Mouse (Mus musculus): Measurements from ENCODE around the gene Pgf.
"Not testable (repeated sequence)": the region's sequence is repeated elsewhere in the genome, so short reads cannot be mapped to it uniquely, and the experiment has no call there.

The Pgf gene

DNA sequence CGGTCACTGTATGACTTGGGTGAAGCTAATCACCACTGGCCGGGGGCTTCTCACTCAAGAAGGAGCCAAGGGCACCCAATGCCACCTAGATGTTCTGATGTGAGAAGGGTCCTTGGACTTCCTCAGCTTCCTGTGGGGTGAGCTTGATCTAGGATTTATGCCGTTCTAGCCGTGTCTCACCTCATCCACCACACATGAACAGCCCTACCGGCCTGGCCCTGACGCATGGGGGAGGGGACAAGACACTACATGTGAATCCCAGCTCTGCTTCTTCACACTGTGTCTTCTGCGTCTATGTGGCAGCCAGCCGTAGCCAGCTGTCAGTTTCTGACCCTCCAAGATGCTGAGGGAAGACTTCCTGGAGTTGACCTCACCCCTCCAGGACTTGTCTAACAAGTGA, 18.8 kb downstream of the Pgf start:
- no peak for DNase-seq (ENCODE audit: inconsistent ontology term)

DNA sequence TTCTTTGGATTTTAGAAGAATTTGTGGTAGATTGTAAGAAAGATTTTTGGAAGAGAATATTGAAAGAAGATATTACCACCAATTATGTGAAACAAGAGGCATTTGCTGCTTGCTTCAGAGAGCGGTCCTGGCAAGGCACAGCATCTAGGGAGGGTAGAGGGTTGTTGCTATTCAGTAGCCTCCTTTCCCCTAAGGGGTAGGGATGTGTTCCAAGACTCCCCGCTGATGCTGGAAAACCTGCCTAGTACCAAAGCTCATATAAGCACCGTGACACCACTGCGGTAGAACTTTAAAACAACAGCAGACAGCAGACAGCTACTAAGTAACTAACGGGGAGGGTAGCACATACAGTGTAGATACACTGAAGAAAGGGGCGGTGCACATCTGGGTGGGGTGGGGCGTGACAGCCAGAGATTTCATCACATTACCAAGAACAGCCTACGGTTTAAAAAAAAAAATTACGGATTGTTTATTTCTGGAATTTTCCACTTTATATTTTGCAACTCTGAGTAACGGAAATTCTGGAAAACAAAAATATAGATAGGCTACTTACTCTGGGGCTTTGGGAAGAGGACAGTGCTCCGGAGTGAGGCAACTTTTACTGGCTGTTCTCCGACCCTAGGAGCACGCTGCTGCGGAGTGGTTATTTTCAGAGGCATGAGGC, 19.7 kb downstream of the Pgf start:
- no peak for DNase-seq (ENCODE audit: inconsistent ontology term)

DNA sequence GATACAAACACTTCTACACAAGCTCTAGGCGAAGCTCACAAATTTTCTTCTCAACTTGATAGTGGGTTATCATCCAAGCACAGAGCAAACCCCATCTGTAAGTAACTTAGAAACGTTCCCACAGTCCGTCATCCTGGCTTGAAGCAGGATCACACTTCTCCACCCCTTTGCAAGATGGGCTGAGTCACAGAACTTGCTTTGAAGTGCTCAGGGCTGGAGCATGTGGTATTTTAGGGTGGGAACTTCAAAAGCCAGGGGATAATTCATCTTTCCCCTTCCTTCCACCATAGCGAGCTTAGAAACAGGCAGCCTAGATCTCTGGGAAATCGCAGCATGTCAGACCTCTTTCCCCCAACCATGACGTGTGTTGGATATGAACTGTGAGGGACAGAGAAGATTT, 21.3 kb downstream of the Pgf start:
- no peak for DNase-seq (ENCODE audit: inconsistent ontology term)

DNA sequence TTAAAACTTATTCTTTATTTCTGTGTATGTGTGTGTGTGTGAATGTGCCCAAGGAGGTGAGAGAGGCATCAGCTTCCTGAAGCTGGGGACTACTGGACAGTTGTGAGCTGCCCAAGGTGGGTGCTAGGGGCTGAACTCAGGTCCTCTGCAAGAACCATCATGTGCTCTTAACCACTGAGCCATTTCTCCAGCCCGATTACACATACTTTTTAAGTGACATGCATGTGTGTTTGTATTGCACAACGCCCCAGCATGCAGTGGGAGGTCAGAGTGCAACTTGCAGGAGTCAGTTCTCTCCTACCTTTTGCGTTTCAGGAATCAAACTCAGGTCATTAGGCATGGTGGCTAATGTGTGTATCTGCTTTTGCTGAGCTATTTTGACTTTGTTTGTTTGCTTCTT, 24.6 kb downstream of the Pgf start:
- no peak for DNase-seq (ENCODE audit: inconsistent ontology term)

DNA sequence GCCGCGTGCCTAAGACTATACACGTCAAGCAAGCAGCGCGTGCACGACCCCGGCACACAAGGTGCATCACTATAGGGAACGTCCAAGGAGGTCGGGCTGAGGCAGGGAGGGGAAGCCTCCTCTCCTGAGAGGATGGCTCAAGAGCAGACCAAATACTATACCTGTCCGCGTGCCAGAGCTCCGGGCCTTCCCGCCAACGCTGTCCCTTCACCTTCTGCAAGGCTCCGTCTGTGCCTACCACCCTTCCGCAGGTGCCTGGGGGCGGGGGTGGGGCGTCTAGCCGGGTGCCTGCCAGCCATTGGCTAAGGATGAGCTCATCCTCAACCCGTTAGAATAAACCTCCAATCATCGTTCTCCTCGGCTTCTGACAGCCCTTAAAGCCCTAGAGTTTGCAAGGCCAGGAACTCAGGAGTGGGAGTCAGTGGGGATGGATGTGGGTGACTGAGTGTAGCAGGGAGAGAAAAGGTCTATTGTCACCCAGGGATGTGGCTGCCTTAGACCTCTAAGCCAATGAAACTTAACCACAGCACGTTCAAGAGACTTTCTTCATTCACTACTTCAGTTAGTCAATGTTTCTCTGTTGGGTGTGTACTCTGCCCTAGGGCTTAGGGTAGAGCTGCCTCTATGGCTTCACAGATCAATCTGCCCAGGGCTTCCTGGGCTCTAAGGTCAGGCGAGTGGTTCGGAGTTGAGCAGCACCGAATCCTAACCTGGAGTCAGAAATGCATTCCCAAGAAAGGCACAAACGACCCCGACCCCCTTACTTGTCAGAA, 26.4 kb downstream of the Pgf start, which contains the start of gene Rps6kl1:
Gene Rps6kl1 (minus strand): TSS at position 263 of the 773 bp plus-strand sequence.
- peak; percentile 31 for DNase-seq (ENCODE audit: inconsistent ontology term)

DNA sequence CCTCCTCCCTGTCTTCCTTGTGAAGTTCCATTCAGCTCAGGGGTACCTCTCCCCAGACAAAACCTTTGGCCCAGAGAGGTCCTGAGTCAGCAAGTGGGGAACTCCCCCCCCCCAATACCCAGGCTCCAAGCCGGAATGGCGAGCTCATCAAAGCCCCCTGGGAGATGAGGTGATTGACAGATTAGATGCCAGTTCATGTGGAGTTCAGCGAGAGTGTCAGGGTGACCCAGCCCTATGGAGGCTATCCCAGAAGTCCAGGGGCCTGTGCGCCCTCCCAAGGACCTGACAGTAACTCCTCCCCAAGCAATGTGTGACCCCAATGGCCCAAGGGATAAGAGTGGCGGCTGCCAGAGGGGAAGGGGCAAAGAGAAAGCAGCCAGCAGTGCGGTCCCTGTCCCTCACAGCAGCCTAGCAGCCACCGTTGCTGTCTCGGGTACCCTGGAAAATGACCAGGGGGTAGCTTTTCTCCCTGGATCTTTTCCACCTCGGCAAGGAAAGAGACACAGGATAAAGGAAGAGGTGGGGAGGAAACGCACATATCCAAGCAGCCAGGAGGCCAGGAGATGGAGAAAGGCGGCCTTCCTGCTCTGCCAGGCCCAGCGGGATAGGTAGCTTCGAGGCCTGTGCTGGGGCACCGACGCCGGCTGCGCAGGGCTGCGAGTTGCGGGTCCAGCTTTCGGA, 27.1 kb downstream of the Pgf start:
- DNase-seq (ENCODE audit: inconsistent ontology term) = no peak

DNA sequence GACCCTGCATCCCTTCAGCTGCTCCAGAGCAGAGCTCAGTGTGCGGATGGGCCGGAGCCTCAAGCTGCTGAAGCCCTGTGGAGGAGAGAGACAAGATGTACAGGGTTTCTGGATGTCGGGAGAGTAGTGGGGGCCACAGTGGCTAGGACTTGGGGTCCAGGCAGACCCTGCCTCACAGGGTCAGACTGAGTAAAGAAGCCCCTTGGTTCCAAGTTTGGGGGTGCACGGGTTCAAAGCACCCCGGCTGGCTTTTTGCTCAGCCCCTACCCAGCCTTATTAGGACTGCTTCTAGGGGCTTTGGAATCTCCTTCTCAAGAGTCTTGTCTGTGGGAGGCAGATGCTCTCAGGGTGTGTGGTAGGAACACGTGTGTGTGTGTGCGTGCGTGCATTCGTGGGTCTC, 30.7 kb downstream of the Pgf start:
- no peak for DNase-seq (ENCODE audit: inconsistent ontology term)

DNA sequence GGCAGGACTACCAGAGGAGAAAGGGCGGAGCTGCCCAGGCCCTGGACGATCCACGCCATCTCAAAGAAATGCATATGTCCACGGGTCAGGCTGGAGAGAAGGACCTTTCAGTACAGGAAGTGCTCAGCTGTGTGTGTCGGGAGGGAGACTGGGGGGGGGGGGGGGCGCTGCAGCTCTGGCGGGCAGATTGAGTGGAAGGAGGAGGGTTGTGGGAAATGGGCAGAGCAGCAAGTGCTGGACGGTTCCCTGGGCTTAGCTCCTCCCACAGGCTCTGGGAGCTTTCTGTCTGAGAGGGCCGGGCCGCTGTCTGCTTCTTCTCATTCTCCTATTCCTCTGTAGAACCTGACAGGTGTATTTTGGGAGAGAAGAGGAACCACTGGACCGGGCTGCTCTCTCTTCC, 31.2 kb downstream of the Pgf start:
- peak; percentile 17 for DNase-seq (ENCODE audit: inconsistent ontology term)

DNA sequence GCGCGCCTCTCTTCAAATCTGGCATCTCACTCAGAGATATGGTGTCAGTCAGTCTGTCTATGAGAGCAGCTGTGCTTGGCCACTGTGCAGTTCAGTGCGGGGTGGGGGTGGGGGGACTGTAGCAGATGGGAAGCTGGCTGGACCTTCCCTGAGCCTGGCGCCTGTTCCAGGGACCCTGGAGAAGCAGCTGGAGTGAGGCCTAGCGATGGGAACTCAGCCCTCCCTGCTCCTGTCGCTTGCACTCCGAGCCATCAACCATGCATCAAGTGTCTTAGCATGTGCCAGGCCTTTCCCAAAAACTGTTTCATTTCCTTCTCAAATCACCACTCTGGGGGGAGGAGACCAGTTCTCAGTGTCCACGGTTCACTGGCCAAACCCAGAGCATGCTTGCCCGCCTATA, 32.0 kb downstream of the Pgf start:
- DNase-seq (ENCODE audit: inconsistent ontology term) = no peak

DNA sequence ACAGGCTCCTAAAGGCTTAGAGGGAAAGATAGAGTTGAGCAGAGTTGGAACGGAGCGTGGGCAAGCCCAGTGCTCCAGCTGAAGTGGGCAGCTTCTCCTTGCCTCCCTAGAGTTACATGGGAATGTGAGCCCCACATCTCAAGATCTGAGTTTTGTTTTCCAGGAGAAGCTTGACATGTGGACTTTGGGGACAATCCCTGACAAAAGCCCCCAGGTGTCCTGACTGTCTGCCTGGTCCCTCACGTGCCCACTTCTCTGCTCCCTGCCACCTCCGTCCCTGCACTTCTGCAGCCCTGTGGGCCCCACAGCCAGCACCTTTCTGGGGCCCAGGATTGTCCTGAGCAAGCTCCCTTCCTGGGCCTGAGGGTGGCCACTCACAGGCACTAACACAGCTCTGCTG, 32.8 kb downstream of the Pgf start:
- DNase-seq (ENCODE audit: inconsistent ontology term) = no peak

DNA sequence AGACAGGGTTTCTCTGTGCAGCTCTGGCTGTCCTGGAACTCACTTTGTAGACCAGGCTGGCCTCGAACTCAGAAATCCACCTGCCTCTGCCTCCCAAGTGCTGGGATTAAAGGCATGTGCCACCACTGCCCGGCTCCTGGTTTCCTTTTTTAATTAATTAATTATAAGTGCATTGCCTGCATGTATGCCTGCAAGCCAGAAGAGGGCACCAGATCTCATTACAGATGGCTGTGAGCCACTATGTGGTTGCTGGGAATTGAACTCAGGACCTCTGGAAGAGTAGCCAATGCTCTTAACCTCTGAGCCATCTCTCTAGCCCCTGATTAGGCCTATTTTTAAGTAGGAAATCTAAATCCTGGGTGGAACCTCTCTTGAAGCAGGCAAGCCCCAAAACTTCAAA, 33.3 kb downstream of the Pgf start:
- not testable (repeated sequence) for DNase-seq (ENCODE audit: inconsistent ontology term)

DNA sequence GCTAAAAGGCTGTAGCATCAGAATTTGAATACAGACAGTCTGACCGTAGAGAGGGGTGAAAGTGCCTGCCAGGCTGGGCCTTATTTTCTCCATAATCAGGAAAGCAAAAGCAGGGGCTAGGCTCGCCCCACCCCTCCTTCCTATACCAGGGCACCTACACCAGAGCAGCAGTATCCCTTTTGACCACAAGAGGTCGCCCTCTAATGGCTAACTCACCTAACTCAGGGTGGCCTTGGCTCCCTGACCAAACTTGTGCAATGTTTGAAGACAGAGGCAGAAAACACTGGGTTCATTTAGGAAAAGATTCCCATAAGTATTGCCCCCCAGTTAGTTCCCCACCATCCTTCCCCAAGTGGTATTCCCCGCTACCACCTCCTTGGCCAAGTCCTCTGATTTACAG, 34.8 kb downstream of the Pgf start:
- DNase-seq (ENCODE audit: inconsistent ontology term) = peak; percentile 63

DNA sequence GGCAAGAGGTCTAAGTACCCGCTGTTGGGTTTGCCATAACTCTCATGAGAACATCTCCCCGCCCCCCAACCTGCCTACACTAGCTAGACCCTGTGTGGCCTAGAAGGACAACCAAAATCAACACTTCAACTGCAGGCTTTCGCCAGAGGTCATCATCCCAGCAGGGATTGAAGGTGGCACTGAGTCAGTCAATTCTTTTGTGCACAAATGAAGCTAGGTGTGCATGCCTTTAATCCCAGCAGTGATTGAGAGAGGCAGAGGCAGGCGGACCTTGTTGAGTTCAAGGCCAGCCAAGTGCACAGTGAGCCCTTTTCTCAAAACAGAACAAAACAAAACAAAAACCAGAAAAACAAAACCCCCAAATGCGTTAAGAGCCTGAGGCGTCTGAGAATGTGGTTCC, 36.5 kb downstream of the Pgf start:
- DNase-seq (ENCODE audit: inconsistent ontology term) = no peak

DNA sequence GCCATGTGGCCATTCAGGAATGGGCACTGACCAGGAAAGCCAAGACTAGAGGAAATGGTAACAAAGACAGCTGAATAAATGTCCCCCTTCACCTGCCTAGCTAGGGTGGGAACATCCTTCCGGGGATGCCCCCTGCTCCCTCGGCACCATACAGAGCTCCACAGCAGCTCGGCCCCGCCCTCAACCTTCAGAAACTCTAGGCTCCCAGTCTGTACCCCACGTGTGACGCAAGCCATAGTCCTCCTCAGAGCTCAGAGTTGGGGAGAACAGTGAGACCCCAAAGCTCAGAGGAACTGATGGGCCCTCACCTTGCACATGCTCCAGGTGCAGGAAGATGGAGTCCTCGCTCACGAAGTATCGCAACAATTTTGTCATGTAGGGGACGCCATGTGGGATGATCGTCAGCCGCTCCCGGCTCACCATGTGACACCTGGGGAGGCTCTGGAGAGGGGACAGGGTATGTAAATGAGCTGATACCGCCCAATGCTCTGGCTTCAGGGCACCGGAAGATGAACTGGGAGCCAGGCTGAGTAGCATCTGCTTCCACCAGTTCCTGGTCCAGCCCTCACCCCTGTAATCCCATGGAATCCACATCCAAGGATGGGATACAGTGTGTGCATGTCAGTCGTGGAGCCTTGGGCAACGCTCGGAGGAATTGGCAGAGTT, 37.4 kb downstream of the Pgf start:
- DNase-seq (ENCODE audit: inconsistent ontology term) = no peak

DNA sequence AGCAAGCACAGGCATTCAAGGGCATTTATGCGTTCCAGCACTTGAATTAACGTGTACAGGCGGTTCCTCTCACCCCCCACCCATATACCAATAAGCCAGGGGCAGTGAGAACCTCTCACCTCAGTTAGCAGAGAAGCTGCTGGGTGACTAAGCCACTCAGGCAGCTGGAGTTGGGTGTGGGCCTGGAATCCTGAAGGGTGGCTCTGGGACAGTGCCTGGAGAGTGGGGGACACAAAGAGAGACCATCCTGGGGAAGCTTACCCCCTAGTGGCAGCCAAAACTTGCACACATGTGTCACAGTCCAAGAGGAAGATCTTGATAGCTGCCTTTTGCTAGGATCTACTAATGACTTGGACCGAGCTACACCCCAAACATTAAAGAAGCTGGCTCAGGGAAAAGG, 41.0 kb downstream of the Pgf start:
- peak; percentile 66 for DNase-seq (ENCODE audit: inconsistent ontology term)

DNA sequence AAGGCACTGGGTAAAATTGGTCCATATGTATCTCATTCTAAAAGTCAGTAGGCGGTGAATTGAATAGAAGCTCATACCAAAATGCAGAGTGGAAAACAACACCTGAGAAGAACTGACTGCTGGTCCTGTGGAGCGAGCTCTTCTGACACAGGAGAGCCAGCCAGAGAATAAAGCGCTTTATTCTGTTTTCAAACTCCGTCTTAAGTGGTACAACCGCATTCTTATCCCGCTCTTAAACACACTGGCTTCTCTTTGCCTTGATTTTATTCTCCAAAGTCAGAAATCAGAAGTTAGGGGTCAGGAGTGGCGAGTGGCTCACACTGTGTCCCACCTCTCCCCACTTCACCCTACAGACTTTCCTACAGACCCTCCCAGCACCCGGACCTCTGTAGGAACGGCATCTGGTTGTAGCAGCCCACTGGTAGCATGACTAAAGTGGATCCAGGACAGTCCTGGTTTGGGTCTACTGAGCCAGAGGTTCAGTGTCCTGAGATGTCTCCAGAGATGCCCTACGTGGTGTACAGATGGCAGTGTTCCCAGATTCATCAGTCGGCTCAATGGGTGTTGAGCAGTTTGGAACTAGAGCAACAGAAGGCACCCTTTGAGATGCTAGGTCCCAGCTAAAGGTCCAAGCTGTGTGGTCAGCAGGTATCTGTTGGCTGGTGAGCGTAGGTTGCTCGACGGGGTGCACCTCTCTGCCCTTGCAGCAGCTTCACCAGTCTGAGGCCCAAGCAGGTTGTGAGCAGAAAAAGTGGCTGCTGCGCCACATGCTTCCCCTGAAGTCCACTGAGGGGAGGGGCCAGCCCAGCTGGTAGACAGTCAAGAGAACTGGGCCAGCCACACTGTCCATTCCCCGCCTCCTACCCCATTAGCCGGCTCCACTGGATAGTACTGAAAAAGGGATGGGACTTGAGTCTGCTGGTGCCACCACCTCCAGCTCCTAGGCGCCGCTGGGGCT, 41.8 kb downstream of the Pgf start:
- DNase-seq (ENCODE audit: inconsistent ontology term) = peak; percentile 84

DNA sequence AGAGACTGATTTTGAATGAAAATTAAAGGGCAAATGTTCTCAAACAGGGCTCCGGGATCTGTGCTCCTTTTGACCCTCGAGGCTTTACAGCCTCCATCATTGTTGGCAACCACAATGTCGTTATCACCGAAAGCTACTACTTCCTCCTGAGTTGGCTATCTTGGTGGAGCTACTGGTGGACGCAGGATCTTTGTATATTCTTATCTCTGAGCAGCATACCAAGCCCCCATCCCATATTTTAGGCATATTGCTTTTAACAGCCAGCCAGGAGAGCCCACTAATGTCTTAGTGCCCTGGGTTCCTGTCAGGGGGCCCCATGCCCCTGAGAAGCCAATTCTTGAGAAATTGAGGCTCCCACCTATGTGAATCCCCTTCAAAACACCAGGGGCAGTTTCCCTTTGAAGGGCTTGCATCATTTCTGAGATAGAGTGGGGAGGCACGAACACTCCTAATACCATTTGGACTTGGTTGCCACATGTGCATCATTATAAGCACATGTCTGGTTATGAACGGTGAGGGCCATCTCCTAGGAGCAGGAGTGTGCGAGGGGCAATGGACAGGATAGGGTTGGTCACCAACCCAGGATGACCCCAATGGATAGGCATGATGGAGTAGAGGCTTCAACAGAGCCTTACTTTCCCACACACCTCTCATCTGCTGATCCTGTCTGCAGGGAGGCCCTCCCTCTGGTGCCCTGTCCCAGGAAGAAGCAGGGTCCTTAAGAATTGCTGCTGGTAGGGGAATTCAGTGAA, 43.4 kb downstream of the Pgf start:
- DNase-seq (ENCODE audit: inconsistent ontology term) = no peak

DNA sequence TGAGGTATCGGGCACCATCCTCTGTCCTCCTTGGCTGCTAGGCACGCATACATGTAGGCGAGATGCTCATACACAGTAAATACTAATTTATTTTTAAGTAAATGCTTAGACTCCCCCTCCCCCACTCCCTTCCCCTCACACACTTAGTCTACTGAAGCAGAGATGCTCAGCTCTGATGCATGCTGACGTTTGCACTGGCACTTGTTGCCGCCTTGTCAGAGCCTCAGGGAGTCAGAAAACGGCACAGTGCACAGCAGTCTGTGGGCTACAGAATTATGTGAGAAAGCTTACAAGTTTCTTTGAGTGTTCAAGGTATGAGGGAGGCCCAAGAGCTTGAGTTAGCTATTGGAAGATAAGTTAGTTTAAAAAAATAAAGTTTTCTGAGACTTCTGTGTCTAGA, 46.2 kb downstream of the Pgf start:
- DNase-seq (ENCODE audit: inconsistent ontology term) = no peak

DNA sequence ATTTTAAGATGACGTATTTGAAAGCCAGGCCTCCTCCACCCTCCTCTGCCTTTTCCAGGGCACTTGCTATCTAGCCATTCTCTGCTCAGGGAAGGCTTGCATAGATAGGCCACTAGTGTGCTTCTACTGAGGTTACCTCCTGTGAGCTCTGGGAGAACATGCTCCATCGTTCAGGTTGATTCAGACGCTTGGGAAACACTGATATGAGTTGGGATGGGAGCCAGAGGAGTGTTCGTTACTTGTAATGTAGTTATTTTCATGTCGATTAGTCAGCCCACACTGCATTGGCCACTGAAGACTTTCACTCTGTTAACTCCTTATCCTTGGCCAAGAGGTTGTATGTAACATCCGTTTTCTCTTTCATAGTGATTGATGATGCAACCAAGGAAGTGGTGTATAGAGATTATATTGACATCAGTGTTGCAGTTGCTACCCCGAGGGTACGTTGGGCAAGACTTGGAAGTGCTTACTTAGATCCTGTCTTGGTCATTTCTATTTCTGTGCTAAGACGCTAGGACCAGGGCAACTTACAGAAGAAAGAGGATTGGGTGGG, 48.1 kb downstream of the Pgf start:
- DNase-seq (ENCODE audit: inconsistent ontology term) = no peak

DNA sequence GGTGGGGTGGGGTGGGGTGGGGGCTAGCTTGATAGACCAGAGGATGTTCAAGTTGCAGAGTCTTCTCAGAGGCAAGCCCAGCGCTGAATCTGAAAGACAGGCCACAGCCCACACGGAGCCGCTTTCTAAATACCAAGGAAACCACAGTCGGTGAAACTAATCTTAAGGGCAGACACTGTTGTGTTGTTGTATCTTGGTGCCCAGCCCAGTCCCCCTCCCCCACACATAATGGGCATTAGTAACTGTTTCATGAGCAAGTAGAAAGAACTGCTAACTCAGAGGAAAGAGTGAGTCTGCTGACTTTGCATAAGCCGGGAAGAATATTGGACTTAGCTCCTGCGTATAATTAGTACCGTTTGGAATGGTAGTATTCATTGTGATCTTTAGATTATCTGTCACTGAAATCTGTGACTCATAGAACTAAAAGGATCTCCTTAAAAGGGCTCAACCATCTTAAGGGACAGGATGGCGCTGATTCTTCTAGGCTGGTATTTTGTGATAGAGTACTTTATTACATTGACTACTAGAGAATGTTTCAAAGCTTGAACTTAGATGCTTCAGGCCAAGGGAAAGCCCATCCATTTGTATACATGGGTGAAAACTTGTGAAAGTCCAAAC, 50.5 kb downstream of the Pgf start:
- DNase-seq (ENCODE audit: inconsistent ontology term) = peak; percentile 92
